Mouse (Mus musculus) cerebellum, adult 2 months (tissue): ENCODE data around the gene Scd4. TPM values are rescaled to one million over a fixed set of nuclear protein-coding genes. Genes with fewer than 3 reads are reported as not detected.

ENCODE experiments used
- DNase-seq, 2 experiments: peaks; one replicate each; pipeline ENCODE4 v3.0.0; 2021
- H3K27ac ChIP-seq: fragments of 200-500 bp; 2 replicates; pipeline ENCODE4 v1.5.1; 2012; ENCODE audit warnings: low read length, control low read depth, inconsistent platforms; ENCODE audit not compliant: insufficient read depth
- H3K27me3 ChIP-seq: fragments of 200-500 bp; 2 replicates; pipeline ENCODE4 v1.6.1; 2012; ENCODE audit warnings: inconsistent platforms, mild to moderate bottlenecking, low read length, moderate library complexity; ENCODE audit not compliant: control insufficient read depth, insufficient read depth
- H3K4me1 ChIP-seq: fragments of 200-500 bp; 2 replicates; pipeline ENCODE4 v1.6.1; 2011; ENCODE audit warnings: low read length; ENCODE audit not compliant: control insufficient read depth, insufficient read depth
- H3K4me3 ChIP-seq: fragments of 200-500 bp; replicated peaks from 2 replicates; pipeline ENCODE3; 2011; ENCODE audit warnings: mild to moderate bottlenecking, low read depth, low read length, control low read depth; ENCODE audit not compliant: insufficient read depth
- CTCF ChIP-seq: fragments of 200-500 bp; IDR thresholded peaks from 2 replicates; pipeline ENCODE4 v1.5.1; 2011; ENCODE audit warnings: low read depth, mild to moderate bottlenecking, control low read depth, low read length, moderate library complexity, borderline replicate concordance; ENCODE audit not compliant: insufficient read depth
- POLR2A ChIP-seq: fragments of 200-500 bp; IDR thresholded peaks from 2 replicates; pipeline ENCODE4 v1.6.1; 2011; ENCODE audit warnings: low read length, control low read depth, borderline replicate concordance; ENCODE audit not compliant: insufficient read depth
- WGBS: fragments of 180-500 bp; shearing (Covaris S2); methylation state at CpG from one replicate; pipeline ENCODE4 v1.1.7; 2018; 5-methylcytosine and 5-hydroxymethylcytosine counted together
- polyA plus RNA-seq: library from polyadenylated mRNA; depleted of rRNA; stranded (reverse); fragments of >200 nt; gene quantifications from 2 replicates; pipeline ENCODE4 v1.2.3, GENCODE M21; 2012

Scd4 gene
- polyA plus RNA-seq, 1 experiment, result 0.18 TPM

GRCm38 (mm10) chr19:44292083-44292482, 40.8 kb upstream of the Scd4 start:
- WGBS, result 86% methylated on average over 2 of the region's 2 CpGs
- Histone ChIP-seq H3K4me1 (peaks cover 17% of the 10 kb centered on the region), H3K27me3 (no peaks in the 10 kb centered on the region), H3K27ac (peak overlapping the region; percentile 96), H3K4me3 (no peak overlapping the region)
- TF ChIP-seq POLR2A (no peak), CTCF (no peak)
- no peak for DNase-seq

- TF ChIP-seq POLR2A, result 0 out of 2 replicates have a peak, but pooled peaks have one; percentile 21
- no peak for TF ChIP-seq CTCF
- peak; percentile 87 to 94 for DNase-seq
- Histone ChIP-seq H3K27ac (peak overlapping the region; percentile 96), H3K4me1 (peaks cover 17% of the 10 kb centered on the region), H3K27me3 (no peaks in the 10 kb centered on the region), H3K4me3 (peak overlapping the region; percentile 3)
- 9% methylated on average over 3 of the region's 3 CpGs for WGBS
Observed at GRCm38 (mm10) chr19:44292483-44292882, 40.4 kb upstream of the Scd4 start.

GRCm38 (mm10) chr19:44292941-44293768, 39.7 kb upstream of the Scd4 start, which contains the start of gene Scd2:
Gene Scd2, plus strand, starts transcription at chr19:44293674.
- WGBS, result 2% methylated on average over 21 of the region's 21 CpGs
- Histone ChIP-seq H3K27ac (peak within 1 kb of the TSS; percentile 98), H3K27me3 (no peaks in the 10 kb centered on the region), H3K4me3 (peak within 1 kb of the TSS; percentile 93), H3K4me1 (peaks cover 21% of the 10 kb centered on the region)
- no peak for DNase-seq
- no peak for TF ChIP-seq CTCF

GRCm38 (mm10) chr19:44293769-44294551, 38.9 kb upstream of the Scd4 start:
- H3K4me1 ChIP-seq, result peaks cover 25% of the 10 kb centered on the region
- TF ChIP-seq POLR2A (peak; percentile 98), CTCF (no peak)
- DNase-seq, result peak; percentile 95 to 99
- H3K27me3 ChIP-seq, result no peaks in the 10 kb centered on the region
- H3K27ac ChIP-seq, result peak overlapping the region; percentile 98
- WGBS, result under 1% methylated on average over 31 of the region's 31 CpGs
- peak overlapping the region; percentile 93 for H3K4me3 ChIP-seq

- peak; percentile 85 for TF ChIP-seq CTCF
- peak; percentile 83; the same call in 1 of the 2 replicates for TF ChIP-seq POLR2A
- peak overlapping the region; percentile 98 for H3K27ac ChIP-seq
- under 1% methylated on average over 14 of the region's 14 CpGs for WGBS
- peak; percentile 90 to 91 for DNase-seq
- H3K27me3 ChIP-seq, result no peaks in the 10 kb centered on the region
- H3K4me1 ChIP-seq, result peaks cover 28% of the 10 kb centered on the region
- H3K4me3 ChIP-seq, result peak overlapping the region; percentile 93
Observed at GRCm38 (mm10) chr19:44294588-44295041, 38.3 kb upstream of the Scd4 start.

- DNase-seq, result peak; percentile 68 to 78
- 0% methylated on average over 3 of the region's 3 CpGs for WGBS
- H3K4me3 ChIP-seq, result peak overlapping the region; percentile 93
- no peaks in the 10 kb centered on the region for H3K27me3 ChIP-seq
- TF ChIP-seq POLR2A (no peak), CTCF (no peak)
- peaks cover 32% of the 10 kb centered on the region for H3K4me1 ChIP-seq
- H3K27ac ChIP-seq, result peak overlapping the region; percentile 37; the same call in 1 of the 2 replicates
Observed at GRCm38 (mm10) chr19:44295251-44295650, 37.6 kb upstream of the Scd4 start.

GRCm38 (mm10) chr19:44295741-44296140, 37.2 kb upstream of the Scd4 start:
- TF ChIP-seq POLR2A (no peak), CTCF (peak; percentile 100)
- H3K4me3 ChIP-seq, result peak overlapping the region; percentile 93
- 2% methylated on average over 4 of the region's 4 CpGs for WGBS
- no peak overlapping the region; the same call in 1 of the 2 replicates for H3K27ac ChIP-seq
- peaks cover 36% of the 10 kb centered on the region for H3K4me1 ChIP-seq
- no peaks in the 10 kb centered on the region for H3K27me3 ChIP-seq
- peak; percentile 87 to 92 for DNase-seq

GRCm38 (mm10) chr19:44296186-44296585, 36.7 kb upstream of the Scd4 start:
- Histone ChIP-seq H3K27me3 (no peaks in the 10 kb centered on the region), H3K4me3 (peak overlapping the region; percentile 93), H3K27ac (no peak overlapping the region; the same call in 1 of the 2 replicates), H3K4me1 (peaks cover 40% of the 10 kb centered on the region)
- TF ChIP-seq CTCF, result no peak
- TF ChIP-seq POLR2A, result no peak
- 10% methylated on average over 7 of the region's 7 CpGs for WGBS
- DNase-seq, result no peak
